Mouse (Mus musculus): ENCODE results near the gene Ulk4.

DNA sequence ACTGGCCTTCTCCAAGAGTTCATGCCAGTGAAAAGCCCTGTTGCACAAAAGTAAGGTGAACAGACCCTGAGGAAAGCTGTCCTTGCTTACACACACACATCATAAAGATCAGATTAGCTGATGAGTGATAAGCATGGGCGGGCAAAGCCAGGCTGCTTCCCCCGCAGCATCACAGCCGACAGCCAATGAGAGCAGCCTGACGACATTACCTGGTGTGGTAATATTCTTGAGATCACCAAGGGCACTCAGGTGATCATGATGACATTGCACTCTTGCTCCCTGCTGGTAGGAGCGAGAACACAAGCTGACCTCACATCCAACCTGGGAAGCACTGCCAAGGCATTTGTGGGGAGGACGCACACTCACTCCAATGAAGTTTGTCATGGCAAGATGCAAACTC is 104.9 kb downstream of the Ulk4 start:
- no peak for TF ChIP-seq POLR2A (IDR thresholded peaks at IDR 0.05; ENCODE audit: borderline replicate concordance, extremely low read depth, insufficient read depth, insufficient read length, poor library complexity, severe bottlenecking)
- TF ChIP-seq CTCF (IDR thresholded peaks at IDR 0.05; ENCODE audit: borderline replicate concordance, extremely low read depth, insufficient read depth, insufficient read length), result no peak
